Mouse (Mus musculus): ENCODE measurements around the gene Zfpm1.

Zfpm1 gene

DNA sequence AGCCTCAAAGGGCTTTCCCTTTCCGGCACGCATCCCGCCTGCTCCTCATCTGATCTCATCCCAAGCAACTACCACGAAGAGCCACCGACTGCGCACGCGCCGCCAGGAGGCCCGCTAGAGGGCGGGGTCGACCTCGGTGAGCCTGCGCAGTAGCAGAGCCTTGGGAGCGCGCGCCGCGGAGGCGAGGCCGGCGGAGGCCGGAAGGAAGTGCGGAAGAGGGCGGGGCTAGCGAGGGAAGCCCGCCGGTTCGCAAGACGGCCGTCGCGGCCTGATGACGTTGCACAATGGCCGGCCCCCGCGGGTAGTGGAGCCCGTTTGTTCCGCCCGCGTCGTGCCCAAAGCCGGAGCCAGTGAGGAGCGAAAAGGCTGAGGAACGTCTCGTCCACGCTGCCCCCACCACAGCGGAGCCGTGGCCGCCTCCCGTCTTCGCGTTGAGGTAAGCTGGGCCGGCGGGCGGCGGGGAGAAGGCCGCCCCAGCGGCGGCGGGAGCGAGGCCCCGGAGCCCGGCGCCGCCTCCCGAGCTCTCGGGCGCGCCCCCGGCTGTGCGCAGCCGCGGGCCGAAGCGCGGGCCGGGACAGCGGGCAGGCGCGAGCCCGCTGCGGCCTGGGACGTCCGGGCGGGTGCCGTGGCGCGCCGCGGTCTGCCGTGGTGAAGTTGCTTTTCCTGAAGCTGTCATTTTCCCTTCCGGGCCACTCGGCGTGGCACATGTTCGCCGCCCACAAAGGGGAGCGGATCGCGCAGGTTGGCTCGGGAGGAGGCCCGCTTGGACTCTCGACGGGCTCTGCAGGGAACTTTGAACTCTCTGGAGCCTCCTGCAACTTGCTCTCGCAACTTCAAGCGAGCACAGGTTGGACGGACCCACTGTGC lies 94.7 kb downstream of the Zfpm1 start, which contains the start of gene Zc3h18:
TSS of gene Zc3h18 (plus strand) at position 245 of the 867 bp plus-strand sequence.
- peak; percentile 99 for DNase-seq (ENCODE audit: low spot score in 2 of 2)

DNA sequence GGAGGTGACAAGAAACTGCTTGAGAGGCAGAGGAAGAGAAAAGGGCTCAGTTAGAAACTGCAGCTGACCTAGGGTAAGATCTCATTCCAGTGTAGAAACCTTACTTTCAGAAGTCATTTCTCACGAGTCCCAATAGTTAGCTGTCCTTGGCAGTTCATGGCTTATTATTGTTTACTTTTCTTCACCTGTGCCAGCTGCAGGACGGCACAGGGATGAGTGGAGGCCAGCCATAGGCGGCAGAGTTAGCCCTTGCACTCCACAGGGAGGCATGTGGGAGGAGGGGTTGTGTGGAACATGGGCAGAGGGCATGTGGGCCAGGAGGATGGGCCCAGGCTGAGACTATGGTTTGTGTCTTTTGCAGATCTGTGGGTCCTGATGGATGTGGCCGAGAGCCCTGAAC lies 101.1 kb downstream of the Zfpm1 start:
- DNase-seq (ENCODE audit: low spot score in 2 of 2): no peak
